Mouse (Mus musculus) left cerebral cortex, postnatal 14 days (tissue): Measurements from ENCODE around the gene Sertad2. TPM values are rescaled to one million over a fixed set of nuclear protein-coding genes. Genes with fewer than 3 reads are reported as not detected.

ENCODE experiments used
- DNase-seq, 2 experiments: peaks; one replicate each; pipeline ENCODE4 v3.0.0; 2021 to 2022; ENCODE audit warnings: low spot score in 2 of 2, mixed read lengths in 1 of 2
- intact Hi-C: fragments of 180-260 bp; cut with DNase I; formaldehyde crosslinking; loops from one replicate; pipeline ENCODE4 v1.15.1; 2025
- total RNA-seq, 2 experiments: library from RNA; stranded (reverse); gene quantifications; 2 replicates each; pipeline ENCODE4 v1.2.3; 2021

The Sertad2 gene
- total RNA-seq, 2 experiments from 2014 or later = 19.8 to 22.4 TPM

GRCm38 (mm10) chr11:20660111-20661097, 117.4 kb downstream of the Sertad2 start:
- intact Hi-C loops = no loop called here

GRCm38 (mm10) chr11:20661652-20662051, 118.6 kb downstream of the Sertad2 start:
- intact Hi-C loops = no loop called here
- DNase-seq = peak; percentile 32 to 54

More at GRCm38 (mm10) chr11:20660111-20661097, 117.4 kb downstream of the Sertad2 start:
- no peak for DNase-seq

- no peak for DNase-seq
- intact Hi-C loops = no loop called here
These were observed 119.8 kb downstream of the Sertad2 start for GRCm38 (mm10) chr11:20662811-20663210.

GRCm38 (mm10) chr11:20663580-20664198, 120.6 kb downstream of the Sertad2 start:
- intact Hi-C loops = no loop called here

GRCm38 (mm10) chr11:20664878-20665277, 121.8 kb downstream of the Sertad2 start:
- intact Hi-C loops = no loop called here
- DNase-seq = no peak

More at GRCm38 (mm10) chr11:20663580-20664198, 120.6 kb downstream of the Sertad2 start:
- DNase-seq = no peak

- intact Hi-C loops = no loop called here
- no peak for DNase-seq
These were observed 128.8 kb downstream of the Sertad2 start for GRCm38 (mm10) chr11:20671789-20672392.

- intact Hi-C loops = no loop called here
- DNase-seq = no peak
These were observed 129.5 kb downstream of the Sertad2 start for GRCm38 (mm10) chr11:20672513-20672912.

GRCm38 (mm10) chr11:20679396-20679795, 136.3 kb downstream of the Sertad2 start:
- intact Hi-C loops = no loop called here
- DNase-seq = no peak

GRCm38 (mm10) chr11:20680781-20681180, 137.7 kb downstream of the Sertad2 start:
- no peak for DNase-seq
- intact Hi-C loops = no loop called here

- no peak for DNase-seq
- intact Hi-C loops = no loop called here
These were observed 138.6 kb downstream of the Sertad2 start for GRCm38 (mm10) chr11:20681679-20682078.

- intact Hi-C loops = loop anchor here (5.0 kb wide), 1 partner anchor 234 kb away; no protein-coding TSS in a partner anchor
- peak; percentile 64 to 74 for DNase-seq
These were observed 147.9 kb downstream of the Sertad2 start for GRCm38 (mm10) chr11:20691000-20691399.

Other genes starting within 250 kb of the Sertad2 start
- 10 to 100 TPM; 46.4 to 49.0 TPM for gene Slc1a4, start 210.5 kb upstream of the Sertad2 start, total RNA-seq
- 10 to 100 TPM; 60.3 to 65.3 TPM for gene Aftph, start 198.3 kb downstream of the Sertad2 start, total RNA-seq